Mouse (Mus musculus): ENCODE results near the gene Fbxo34.
"Not testable (repeated sequence)": the region's sequence is repeated elsewhere in the genome, so short reads cannot be mapped to it uniquely, and the experiment has no call there.

Gene Fbxo34

GRCm38 (mm10) chr14:47516755-47517154, 66.5 kb downstream of the Fbxo34 start:
- in situ Hi-C loops (cut with MboI, MseI): no loop called here

GRCm38 (mm10) chr14:47518619-47519018, 68.4 kb downstream of the Fbxo34 start:
- in situ Hi-C loops (cut with MboI, MseI): no loop called here

- in situ Hi-C loops (cut with MboI, MseI): loop anchor here (5.0 kb wide), 1 partner anchor 54 kb away; no protein-coding TSS in a partner anchor
These were observed 70.7 kb downstream of the Fbxo34 start for GRCm38 (mm10) chr14:47520751-47521449.

- in situ Hi-C loops (cut with MboI, MseI): loop anchor here (5.0 kb wide), 1 partner anchor 54 kb away; no protein-coding TSS in a partner anchor
These were observed 71.4 kb downstream of the Fbxo34 start for GRCm38 (mm10) chr14:47521609-47522008.

GRCm38 (mm10) chr14:47522301-47522700, 72.1 kb downstream of the Fbxo34 start:
- in situ Hi-C loops (cut with MboI, MseI): loop anchor here (5.0 kb wide), 1 partner anchor 55 kb away; no protein-coding TSS in a partner anchor

- in situ Hi-C loops (cut with MboI, MseI): no loop called here
These were observed 75.2 kb downstream of the Fbxo34 start for GRCm38 (mm10) chr14:47525374-47525773.

- in situ Hi-C loops (cut with MboI, MseI): no loop called here
These were observed 75.6 kb downstream of the Fbxo34 start for GRCm38 (mm10) chr14:47525861-47526260.

- in situ Hi-C loops (cut with MboI, MseI): no loop called here
These were observed 77.6 kb downstream of the Fbxo34 start for GRCm38 (mm10) chr14:47527833-47528232.

- in situ Hi-C loops (cut with MboI, MseI): no loop called here
These were observed 78.1 kb downstream of the Fbxo34 start for GRCm38 (mm10) chr14:47528293-47528692.

- in situ Hi-C loops (cut with MboI, MseI): no loop called here
These were observed 78.8 kb downstream of the Fbxo34 start for GRCm38 (mm10) chr14:47529019-47529418.

GRCm38 (mm10) chr14:47529592-47529991, 79.4 kb downstream of the Fbxo34 start:
- in situ Hi-C loops (cut with MboI, MseI): not testable (repeated sequence)

GRCm38 (mm10) chr14:47532496-47532895, 82.3 kb downstream of the Fbxo34 start:
- in situ Hi-C loops (cut with MboI, MseI): no loop called here

GRCm38 (mm10) chr14:47533365-47534175, 83.3 kb downstream of the Fbxo34 start:
- in situ Hi-C loops (cut with MboI, MseI): no loop called here

- in situ Hi-C loops (cut with MboI, MseI): no loop called here
These were observed 83.9 kb downstream of the Fbxo34 start for GRCm38 (mm10) chr14:47534176-47534525.

GRCm38 (mm10) chr14:47535096-47535495, 84.9 kb downstream of the Fbxo34 start:
- in situ Hi-C loops (cut with MboI, MseI): no loop called here

- in situ Hi-C loops (cut with MboI, MseI): no loop called here
These were observed 91.2 kb downstream of the Fbxo34 start for GRCm38 (mm10) chr14:47541325-47541948.

- in situ Hi-C loops (cut with MboI, MseI): no loop called here
These were observed 92.1 kb downstream of the Fbxo34 start for GRCm38 (mm10) chr14:47542283-47542682.

GRCm38 (mm10) chr14:47544286-47544685, 94.1 kb downstream of the Fbxo34 start:
- in situ Hi-C loops (cut with MboI, MseI): no loop called here

- in situ Hi-C loops (cut with MboI, MseI): no loop called here
These were observed 94.7 kb downstream of the Fbxo34 start for GRCm38 (mm10) chr14:47544877-47545276.

- in situ Hi-C loops (cut with MboI, MseI): no loop called here
These were observed 101.4 kb downstream of the Fbxo34 start for GRCm38 (mm10) chr14:47551668-47552067.

GRCm38 (mm10) chr14:47553380-47553779, 103.2 kb downstream of the Fbxo34 start:
- in situ Hi-C loops (cut with MboI, MseI): no loop called here

GRCm38 (mm10) chr14:47554236-47554635, 104.0 kb downstream of the Fbxo34 start:
- in situ Hi-C loops (cut with MboI, MseI): no loop called here
